Mouse (Mus musculus) midbrain, embryonic 16.5 days (tissue): ENCODE results near the gene Ccdc88b. TPM values are rescaled to one million over a fixed set of nuclear protein-coding genes. Genes with fewer than 3 reads are reported as not detected.

Experiments
- ATAC-seq: fragments of 200-750 bp; cut with Nextera tagmentation; 2 replicates; pipeline ENCODE4 v1.8.0; 2017; ENCODE audit warnings: moderate TSS enrichment
- H3K27ac ChIP-seq: fragments of 300-500 bp; sonication (generic); 2 replicates; pipeline ENCODE4 v1.5.1; 2014; ENCODE audit warnings: mild to moderate bottlenecking, low read length, mixed read lengths
- H3K27me3 ChIP-seq: fragments of 300-500 bp; sonication (generic); 2 replicates; pipeline ENCODE4 v1.6.1; 2014; ENCODE audit warnings: low read depth, low read length, mixed read lengths; ENCODE audit not compliant: control insufficient read depth, insufficient read depth
- H3K36me3 ChIP-seq: fragments of 300-500 bp; sonication (generic); 2 replicates; pipeline ENCODE4 v1.6.1; 2014; ENCODE audit warnings: mild to moderate bottlenecking, low read length, moderate library complexity, mixed read lengths; ENCODE audit not compliant: control insufficient read depth, insufficient read depth
- H3K4me1 ChIP-seq: fragments of 300-500 bp; sonication (generic); 2 replicates; pipeline ENCODE4 v1.6.1; 2014; ENCODE audit warnings: mild to moderate bottlenecking, low read length, mixed read lengths; ENCODE audit not compliant: control insufficient read depth, insufficient read depth
- H3K4me2 ChIP-seq: fragments of 300-500 bp; sonication (generic); 2 replicates; pipeline ENCODE4 v1.6.1; 2014; ENCODE audit warnings: mild to moderate bottlenecking, low read length, mixed read lengths
- H3K4me3 ChIP-seq: fragments of 300-500 bp; sonication (generic); 2 replicates; pipeline ENCODE4 v1.5.1; 2014; ENCODE audit warnings: low read depth, mild to moderate bottlenecking, low read length, moderate library complexity, mixed read lengths
- H3K9ac ChIP-seq: fragments of 300-500 bp; sonication (generic); 2 replicates; pipeline ENCODE4 v1.6.1; 2014; ENCODE audit warnings: low read depth, low read length, mixed read lengths
- H3K9me3 ChIP-seq: fragments of 300-500 bp; sonication (generic); replicated peaks from 2 replicates; pipeline ENCODE4 v1.6.1; 2014; ENCODE audit warnings: mild to moderate bottlenecking, low read length, mixed read lengths; ENCODE audit not compliant: control insufficient read depth, poor library complexity, severe bottlenecking
- WGBS: fragments of 180-500 bp; shearing (Covaris S2); extraction: QIAGEN DNeasy Blood & Tissue Kit; methylation state at CpG from one replicate; pipeline ENCODE4 v1.1.7; 2014; 5-methylcytosine and 5-hydroxymethylcytosine counted together
- polyA plus RNA-seq: library from polyadenylated mRNA; unstranded; fragments of >200 nt; fragmentation: Nextera tagmentation; extraction: Ambion mirVana; gene quantifications from 2 replicates; pipeline ENCODE4 v1.2.1, GENCODE M21; 2015

Gene Ccdc88b
- polyA plus RNA-seq, 1 experiment from 2014 or later: 0.55 TPM

- Histone ChIP-seq H3K4me2 (no peak overlapping the region), H3K27ac (no peak overlapping the region), H3K36me3 (no peaks in the 10 kb centered on the region), H3K4me3 (no peak overlapping the region), H3K27me3 (no peaks in the 10 kb centered on the region), H3K9ac (no peak overlapping the region), H3K9me3 (no peaks in the 10 kb centered on the region), H3K4me1 (no peaks in the 10 kb centered on the region; the same call in 1 of the 2 replicates)
- ATAC-seq: no peak
- WGBS: 78% methylated on average over 6 of the region's 6 CpGs
These were observed 2.7 kb upstream of the Ccdc88b start for GRCm38 (mm10) chr19:6860706-6861105.

GRCm38 (mm10) chr19:6859971-6860370 lies 2.0 kb upstream of the Ccdc88b start:
- peaks cover 7% of the 10 kb centered on the region for H3K4me1 ChIP-seq
- no peaks in the 10 kb centered on the region for H3K9me3 ChIP-seq
- H3K4me2 ChIP-seq: no peak overlapping the region
- H3K27ac ChIP-seq: no peak overlapping the region
- peaks cover 1% of the 10 kb centered on the region; the same call in 1 of the 2 replicates for H3K27me3 ChIP-seq
- 91% methylated on average over 3 of the region's 3 CpGs for WGBS
- ATAC-seq: no peak
- H3K36me3 ChIP-seq: no peaks in the 10 kb centered on the region
- no peak overlapping the region for H3K4me3 ChIP-seq
- H3K9ac ChIP-seq: no peak overlapping the region

- Histone ChIP-seq H3K4me3 (no peak overlapping the region), H3K9ac (no peak overlapping the region), H3K9me3 (no peaks in the 10 kb centered on the region), H3K4me1 (peaks cover 9% of the 10 kb centered on the region), H3K4me2 (no peak overlapping the region), H3K36me3 (no peaks in the 10 kb centered on the region), H3K27me3 (peaks cover 5% of the 10 kb centered on the region; the same call in 1 of the 2 replicates), H3K27ac (no peak overlapping the region)
- 78% methylated on average over 2 of the region's 2 CpGs for WGBS
- no peak for ATAC-seq
These were observed 1.1 kb upstream of the Ccdc88b start for GRCm38 (mm10) chr19:6859032-6859651.

GRCm38 (mm10) chr19:6857391-6858005 lies 513 bp downstream of the Ccdc88b start:
- H3K9me3 ChIP-seq: no peaks in the 10 kb centered on the region

GRCm38 (mm10) chr19:6857003-6857360 lies 1.0 kb downstream of the Ccdc88b start:
- no peaks in the 10 kb centered on the region for H3K36me3 ChIP-seq
- WGBS: 59% methylated on average over 3 of the region's 3 CpGs
- no peak for ATAC-seq

More at GRCm38 (mm10) chr19:6857391-6858005, 513 bp downstream of the Ccdc88b start:
- Histone ChIP-seq H3K27ac (no peak overlapping the region), H3K4me2 (no peak overlapping the region), H3K27me3 (peaks cover 5% of the 10 kb centered on the region; the same call in 1 of the 2 replicates), H3K9ac (no peak overlapping the region), H3K36me3 (no peaks in the 10 kb centered on the region), H3K4me1 (peaks cover 9% of the 10 kb centered on the region), H3K4me3 (no peak overlapping the region)
- 88% methylated on average over 9 of the region's 9 CpGs for WGBS
- ATAC-seq: no peak

GRCm38 (mm10) chr19:6856281-6857002 lies 1.6 kb downstream of the Ccdc88b start:
- 43% methylated on average over 12 of the region's 12 CpGs for WGBS
- peaks cover 9% of the 10 kb centered on the region for H3K4me1 ChIP-seq
- no peak overlapping the region for H3K4me2 ChIP-seq
- no peak overlapping the region for H3K9ac ChIP-seq
- no peak overlapping the region for H3K4me3 ChIP-seq
- no peaks in the 10 kb centered on the region for H3K9me3 ChIP-seq
- H3K27me3 ChIP-seq: peaks cover 5% of the 10 kb centered on the region; the same call in 1 of the 2 replicates
- 0 out of 2 replicates have a peak, but pooled peaks have one; percentile 55 for ATAC-seq
- H3K36me3 ChIP-seq: no peaks in the 10 kb centered on the region
- H3K27ac ChIP-seq: peak overlapping the region; percentile 38; the same call in 1 of the 2 replicates

More at GRCm38 (mm10) chr19:6857003-6857360, 1.0 kb downstream of the Ccdc88b start:
- Histone ChIP-seq H3K9ac (no peak overlapping the region), H3K27ac (peak overlapping the region; percentile 38; the same call in 1 of the 2 replicates), H3K4me2 (no peak overlapping the region), H3K27me3 (peaks cover 5% of the 10 kb centered on the region; the same call in 1 of the 2 replicates), H3K9me3 (no peaks in the 10 kb centered on the region), H3K4me1 (peaks cover 9% of the 10 kb centered on the region), H3K4me3 (no peak overlapping the region)

GRCm38 (mm10) chr19:6855225-6856031 lies 2.6 kb downstream of the Ccdc88b start:
- H3K36me3 ChIP-seq: no peaks in the 10 kb centered on the region
- ATAC-seq: no peak; the same call in 1 of the 2 replicates
- H3K27ac ChIP-seq: no peak overlapping the region
- WGBS: 9% methylated on average over 37 of the region's 38 CpGs
- H3K4me2 ChIP-seq: peak overlapping the region; percentile 44
- 0 out of 2 replicates have a peak overlapping the region, but pooled peaks have one; percentile 23 for H3K9ac ChIP-seq
- H3K4me1 ChIP-seq: peaks cover 9% of the 10 kb centered on the region
- H3K27me3 ChIP-seq: peaks cover 5% of the 10 kb centered on the region; the same call in 1 of the 2 replicates
- H3K9me3 ChIP-seq: no peaks in the 10 kb centered on the region
- H3K4me3 ChIP-seq: peak overlapping the region; percentile 14

GRCm38 (mm10) chr19:6854658-6855057 lies 3.4 kb downstream of the Ccdc88b start:
- Histone ChIP-seq H3K36me3 (no peaks in the 10 kb centered on the region), H3K4me1 (peaks cover 9% of the 10 kb centered on the region), H3K4me2 (no peak overlapping the region), H3K27ac (no peak overlapping the region), H3K9me3 (no peaks in the 10 kb centered on the region), H3K27me3 (peaks cover 5% of the 10 kb centered on the region), H3K4me3 (no peak overlapping the region), H3K9ac (no peak overlapping the region)
- ATAC-seq: no peak
- WGBS: 90% methylated on average over 12 of the region's 12 CpGs
